Mouse (Mus musculus): ENCODE results near the gene Fcrl6. TPM values are rescaled to one million over a fixed set of nuclear protein-coding genes. Genes with fewer than 3 reads are reported as not detected.

Gene Fcrl6
- total RNA-seq, 2 experiments from 2014 or later, result not detected

GRCm38 (mm10) chr1:172593321-172593720 lies 9.0 kb downstream of the Fcrl6 start:
- DNase-seq (ENCODE audit: low spot score in 2 of 2), result no peak
- TF ChIP-seq CTCF (conservative IDR thresholded peaks at IDR 0.05), result no peak
- Histone ChIP-seq H3K27ac (no peak overlapping the region), H3K4me3 (no peak overlapping the region)

GRCm38 (mm10) chr1:172590385-172590784 lies 12.0 kb downstream of the Fcrl6 start, which contains the start of gene Slamf8:
Gene Slamf8, minus strand, starts transcription at chr1:172590568.
- DNase-seq (ENCODE audit: low spot score in 2 of 2), result no peak
- Histone ChIP-seq H3K27ac (no peak within 1 kb of the TSS), H3K4me3 (no peak within 1 kb of the TSS)
- no peak for TF ChIP-seq CTCF (conservative IDR thresholded peaks at IDR 0.05)

- DNase-seq (ENCODE audit: low spot score in 2 of 2), result no peak
- TF ChIP-seq CTCF (conservative IDR thresholded peaks at IDR 0.05), result no peak
- Histone ChIP-seq H3K4me3 (no peak overlapping the region), H3K27ac (no peak overlapping the region)
Measured at GRCm38 (mm10) chr1:172585612-172586567, 16.5 kb downstream of the Fcrl6 start.

- DNase-seq (ENCODE audit: low spot score in 2 of 2), result no peak
- H3K27ac ChIP-seq, result no peak overlapping the region
- TF ChIP-seq CTCF (conservative IDR thresholded peaks at IDR 0.05), result no peak
- H3K4me3 ChIP-seq, result no peak overlapping the region
Measured at GRCm38 (mm10) chr1:172585026-172585425, 17.3 kb downstream of the Fcrl6 start.

- no peak for DNase-seq (ENCODE audit: low spot score in 2 of 2)
- no peak overlapping the region for H3K27ac ChIP-seq
- TF ChIP-seq CTCF (conservative IDR thresholded peaks at IDR 0.05), result no peak
- H3K4me3 ChIP-seq, result no peak overlapping the region
Measured at GRCm38 (mm10) chr1:172584271-172584670, 18.1 kb downstream of the Fcrl6 start.

GRCm38 (mm10) chr1:172582436-172582835 lies 19.9 kb downstream of the Fcrl6 start:
- DNase-seq (ENCODE audit: low spot score in 2 of 2), result no peak
- no peak for TF ChIP-seq CTCF (conservative IDR thresholded peaks at IDR 0.05)
- H3K27ac ChIP-seq, result no peak overlapping the region
- H3K4me3 ChIP-seq, result no peak overlapping the region

GRCm38 (mm10) chr1:172580116-172580515 lies 22.2 kb downstream of the Fcrl6 start:
- no peak overlapping the region for H3K27ac ChIP-seq
- no peak overlapping the region for H3K4me3 ChIP-seq
- TF ChIP-seq CTCF (conservative IDR thresholded peaks at IDR 0.05), result no peak
- no peak for DNase-seq (ENCODE audit: low spot score in 2 of 2)

- Histone ChIP-seq H3K27ac (no peak overlapping the region), H3K4me3 (no peak overlapping the region)
- DNase-seq (ENCODE audit: low spot score in 2 of 2), result no peak
- TF ChIP-seq CTCF (conservative IDR thresholded peaks at IDR 0.05), result no peak
Measured at GRCm38 (mm10) chr1:172567758-172568157, 34.6 kb downstream of the Fcrl6 start.

DNA sequence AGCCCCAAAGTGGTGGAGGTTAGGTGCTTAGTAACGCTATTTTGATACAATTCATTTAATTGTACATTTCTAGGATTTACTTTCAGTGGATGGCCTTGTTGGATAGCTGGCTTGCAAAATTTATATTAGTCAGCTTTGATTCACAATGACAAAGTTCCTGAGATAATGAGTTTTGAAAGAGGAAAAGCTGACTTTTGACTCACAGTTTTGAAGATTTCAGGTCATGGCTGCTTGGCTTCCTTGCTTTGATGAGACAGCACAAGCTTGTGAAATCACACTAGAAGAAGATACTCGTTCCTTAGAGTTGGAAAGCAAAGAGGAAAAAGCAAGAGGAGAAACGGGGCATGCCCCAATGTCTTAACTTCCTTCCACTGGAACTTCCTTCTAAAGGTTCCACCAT lies 36.2 kb downstream of the Fcrl6 start:
- Histone ChIP-seq H3K27ac (no peak overlapping the region), H3K4me3 (no peak overlapping the region)
- no peak for DNase-seq (ENCODE audit: low spot score in 2 of 2)
- TF ChIP-seq CTCF (conservative IDR thresholded peaks at IDR 0.05), result no peak

DNA sequence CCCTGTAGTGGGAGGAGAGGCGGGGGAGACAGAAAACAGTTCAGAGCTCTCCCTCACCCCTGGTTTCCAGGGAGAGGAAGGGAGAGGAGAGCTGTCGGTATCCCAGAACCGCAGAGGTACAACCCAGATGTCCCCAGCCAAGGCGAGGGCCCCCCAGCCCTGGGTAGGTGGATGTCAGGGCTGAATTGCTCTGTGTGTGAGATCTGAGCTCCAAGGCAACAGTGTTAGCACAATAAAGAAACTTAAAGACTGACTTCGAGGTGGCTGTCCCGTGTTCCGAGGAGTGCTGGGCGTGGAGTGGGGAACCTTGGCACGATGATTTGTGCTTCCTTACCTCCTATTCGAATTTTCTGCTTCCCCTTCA lies 38.9 kb downstream of the Fcrl6 start:
- TF ChIP-seq CTCF (conservative IDR thresholded peaks at IDR 0.05), result no peak
- H3K27ac ChIP-seq, result peak overlapping the region; percentile 79
- DNase-seq (ENCODE audit: low spot score in 2 of 2), result no peak
- peak overlapping the region; percentile 70 for H3K4me3 ChIP-seq

DNA sequence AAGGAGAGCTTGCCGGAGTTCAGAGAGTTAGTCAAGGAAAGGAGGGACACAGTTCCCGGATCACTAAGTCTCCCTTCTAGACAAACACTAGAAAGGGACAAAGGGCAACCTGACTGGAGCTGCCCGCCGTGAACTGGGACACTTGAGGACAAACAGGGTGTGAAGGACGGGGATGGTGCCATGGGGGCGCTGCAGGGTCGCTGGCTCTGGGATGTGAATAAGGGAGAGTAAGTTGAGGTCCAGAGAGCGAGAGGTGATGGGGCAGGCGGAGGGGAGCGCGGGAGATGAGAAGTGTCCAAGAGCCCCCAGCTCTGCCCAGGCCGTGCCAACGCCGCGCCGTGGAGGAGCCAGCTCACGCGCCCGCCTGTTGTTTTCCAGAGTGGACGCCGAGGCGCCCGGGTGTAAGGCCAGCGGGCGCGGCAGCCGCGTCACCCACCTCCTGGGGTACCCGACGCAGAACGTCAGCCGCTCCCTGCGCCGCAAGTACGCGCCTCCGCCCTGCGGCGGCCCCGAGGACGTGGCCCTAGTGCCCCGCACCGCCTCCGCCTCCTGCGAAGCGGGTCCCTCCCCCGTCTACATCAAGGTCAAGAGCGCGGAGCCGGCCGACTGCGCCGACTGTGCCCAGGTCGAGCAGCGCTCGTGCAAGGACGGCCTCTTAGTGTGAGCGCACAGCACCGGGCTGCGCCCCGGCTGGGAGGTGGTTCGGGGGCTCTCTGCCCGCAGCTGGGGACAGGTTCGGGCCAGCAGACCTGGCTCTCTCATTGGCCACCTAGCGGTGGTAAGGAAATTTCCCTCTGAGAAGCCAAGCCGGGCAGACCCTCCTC lies 39.5 kb downstream of the Fcrl6 start:
- TF ChIP-seq CTCF (conservative IDR thresholded peaks at IDR 0.05), result peak; percentile 85
- Histone ChIP-seq H3K4me3 (peak overlapping the region; percentile 70), H3K27ac (peak overlapping the region; percentile 79)
- peak; percentile 37 to 61 for DNase-seq (ENCODE audit: low spot score in 2 of 2)

DNA sequence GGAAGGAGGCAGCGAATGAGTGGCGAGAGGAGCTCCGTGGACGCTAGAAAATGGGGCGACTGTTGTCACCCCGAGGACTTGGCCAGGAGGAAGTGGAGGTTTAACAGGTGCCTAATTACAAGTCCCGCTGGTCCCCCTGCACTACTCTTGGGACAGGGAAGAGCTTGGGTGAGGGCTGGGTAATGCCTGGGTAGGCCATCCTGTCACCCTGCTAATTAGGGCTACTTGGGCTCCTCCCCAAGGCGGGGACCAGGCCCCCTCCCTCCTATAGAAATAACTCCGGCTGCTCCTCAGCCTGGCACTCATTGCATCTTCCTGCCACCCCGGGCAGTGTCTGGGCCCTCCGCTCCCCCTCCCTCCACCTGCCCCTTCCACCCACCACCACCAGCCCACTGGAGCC lies 46.7 kb downstream of the Fcrl6 start, which contains the start of gene Vsig8:
Vsig8 (plus strand) TSS at position 301 of the 400 bp plus-strand sequence.
- no peak for DNase-seq (ENCODE audit: low spot score in 2 of 2)
- no peak for TF ChIP-seq CTCF (conservative IDR thresholded peaks at IDR 0.05)
- H3K27ac ChIP-seq, result no peak within 1 kb of the TSS
- H3K4me3 ChIP-seq, result no peak within 1 kb of the TSS

GRCm38 (mm10) chr1:172552623-172553022 lies 49.7 kb downstream of the Fcrl6 start:
- Histone ChIP-seq H3K4me3 (no peak overlapping the region), H3K27ac (no peak overlapping the region)
- no peak for DNase-seq (ENCODE audit: low spot score in 2 of 2)
- no peak for TF ChIP-seq CTCF (conservative IDR thresholded peaks at IDR 0.05)

All from layer of hippocampus, adult 2 months (tissue).